15 mouse cellular contexts compared by ENCODE assay signal in genomic region chr13:91955175-91955574, GRCm38 (mm10).
DNase-seq lines count a peak whose midpoint lies in the region; ATAC-seq lines count a peak whose summit lies in the region.
"Had no signal": no experiment of that assay in that cellular context is flagged by ENCODE, and none has a peak within 500 bp of the region (broad histone marks: within the 10 kb centered on the region; RNA-seq: fewer than 3 reads in every experiment).

No protein-coding gene starts in this region.

- no peak overlapping the region for H3K9ac ChIP-seq in embryonic facial prominence, embryonic 13.5 days
- no peak overlapping the region for H3K9ac ChIP-seq in kidney, embryonic 14.5 days (ENCODE audit: low read depth, low read length)
- H3K9ac ChIP-seq: limb, embryonic 15.5 days; midbrain, embryonic 15.5 days; neural tube, embryonic 12.5 days had no signal

- ATAC-seq in embryonic facial prominence, embryonic 13.5 days (ENCODE audit: insufficient number of reproducible peaks, insufficient read depth, low FRiP score, low TSS enrichment, low read depth) = no peak
- no peak for ATAC-seq in kidney, embryonic 14.5 days (ENCODE audit: low FRiP score, low TSS enrichment)
- ATAC-seq: midbrain, embryonic 15.5 days had no signal

- H3K4me1 ChIP-seq in embryonic facial prominence, embryonic 13.5 days = peaks cover 18% of the 10 kb centered on the region
- no peaks in the 10 kb centered on the region for H3K4me1 ChIP-seq in embryonic facial prominence, embryonic 10.5 days
- H3K4me1 ChIP-seq in kidney, embryonic 14.5 days (ENCODE audit: control insufficient read depth, insufficient read depth, low read length) = no peaks in the 10 kb centered on the region
- H3K4me1 ChIP-seq: hindbrain, embryonic 10.5 days; midbrain, embryonic 15.5 days; neural tube, embryonic 12.5 days had no signal

- H3K4me3 ChIP-seq in embryonic facial prominence, embryonic 13.5 days = no peak overlapping the region
- H3K4me3 ChIP-seq in embryonic facial prominence, embryonic 10.5 days = no peak overlapping the region
- no peak overlapping the region for H3K4me3 ChIP-seq in kidney, embryonic 14.5 days (ENCODE audit: low read length)
- H3K4me3 ChIP-seq: hindbrain, embryonic 10.5 days; limb, embryonic 15.5 days; midbrain, embryonic 15.5 days; neural tube, embryonic 12.5 days had no signal

- no peak for DNase-seq in embryonic facial prominence, embryonic 10.5 days (ENCODE audit: low spot score)
- DNase-seq in left cerebral cortex, adult 9 months (ENCODE audit: low spot score in 2 of 2) = peak; percentile 27 to 41
- DNase-seq in left cerebral cortex, adult 8-10 months (ENCODE audit: low spot score in 2 of 2) = no peak
- DNase-seq in right cerebral cortex, adult 18-20 months = peak; percentile 26
- no peak for DNase-seq in right cerebral cortex, postnatal 4 days
- DNase-seq in embryo, embryonic 11 days = no peak
- DNase-seq: adrenal gland, adult 2 months; cerebellum, adult 9-11 months; kidney, adult 11 months had no signal

- 52% methylated on average over 1 of the region's 1 CpGs for WGBS in embryonic facial prominence, embryonic 13.5 days
- 92% methylated on average over 1 of the region's 1 CpGs for WGBS in embryonic facial prominence, embryonic 10.5 days
- 88% methylated on average over 1 of the region's 1 CpGs for WGBS in kidney, embryonic 14.5 days

- no peaks in the 10 kb centered on the region for H3K9me3 ChIP-seq in embryonic facial prominence, embryonic 13.5 days
- H3K9me3 ChIP-seq in embryonic facial prominence, embryonic 10.5 days = no peaks in the 10 kb centered on the region
- no peaks in the 10 kb centered on the region for H3K9me3 ChIP-seq in kidney, embryonic 14.5 days (ENCODE audit: control insufficient read depth, low read length)
- H3K9me3 ChIP-seq: hindbrain, embryonic 10.5 days; limb, embryonic 15.5 days; midbrain, embryonic 15.5 days; neural tube, embryonic 12.5 days had no signal

- no peaks in the 10 kb centered on the region for H3K36me3 ChIP-seq in embryonic facial prominence, embryonic 13.5 days
- no peaks in the 10 kb centered on the region for H3K36me3 ChIP-seq in embryonic facial prominence, embryonic 10.5 days (replicated peaks)
- no peaks in the 10 kb centered on the region for H3K36me3 ChIP-seq in kidney, embryonic 14.5 days (ENCODE audit: control insufficient read depth, insufficient read depth, low read length)
- H3K36me3 ChIP-seq: hindbrain, embryonic 10.5 days; limb, embryonic 15.5 days; midbrain, embryonic 15.5 days; neural tube, embryonic 12.5 days had no signal

- no peak overlapping the region for H3K4me2 ChIP-seq in embryonic facial prominence, embryonic 13.5 days
- no peak overlapping the region for H3K4me2 ChIP-seq in kidney, embryonic 14.5 days (replicated peaks; ENCODE audit: low read depth, low read length)
- H3K4me2 ChIP-seq: limb, embryonic 15.5 days; midbrain, embryonic 15.5 days; neural tube, embryonic 12.5 days had no signal

- H3K27me3 ChIP-seq in embryonic facial prominence, embryonic 13.5 days = no peaks in the 10 kb centered on the region
- no peaks in the 10 kb centered on the region for H3K27me3 ChIP-seq in embryonic facial prominence, embryonic 10.5 days (replicated peaks; ENCODE audit: low read depth, poor library complexity, severe bottlenecking)
- no peaks in the 10 kb centered on the region for H3K27me3 ChIP-seq in kidney, embryonic 14.5 days (ENCODE audit: control insufficient read depth, insufficient read depth, low read length)
- H3K27me3 ChIP-seq: limb, embryonic 15.5 days; midbrain, embryonic 15.5 days; neural tube, embryonic 12.5 days had no signal

- H3K27ac ChIP-seq in embryonic facial prominence, embryonic 13.5 days = peak overlapping the region; percentile 57
- no peak overlapping the region for H3K27ac ChIP-seq in embryonic facial prominence, embryonic 10.5 days (replicated peaks)
- H3K27ac ChIP-seq in kidney, embryonic 14.5 days (ENCODE audit: low read depth, low read length) = no peak overlapping the region
- H3K27ac ChIP-seq: hindbrain, embryonic 10.5 days; limb, embryonic 15.5 days; midbrain, embryonic 15.5 days; neural tube, embryonic 12.5 days had no signal

Comparison
In these comparisons a context has a peak if more than half of its experiments do, and no peak if none do; other contexts are left out.
1. DNase-seq: peak in left cerebral cortex, adult 9 months (2 of 2) and right cerebral cortex, adult 18-20 months (single experiment); none in embryonic facial prominence, embryonic 10.5 days (single experiment), left cerebral cortex, adult 8-10 months (0 of 2), right cerebral cortex, postnatal 4 days (single experiment) and embryo, embryonic 11 days (single experiment).